Mouse (Mus musculus) liver, embryonic 16.5 days (tissue): ENCODE data around the gene Plekhg3. TPM values are rescaled to one million over a fixed set of nuclear protein-coding genes. Genes with fewer than 3 reads are reported as not detected.

Experiments used
- ATAC-seq: fragments of 200-750 bp; cut with Nextera tagmentation; 2 replicates; pipeline ENCODE4 v1.8.0; 2017; ENCODE audit warnings: low read depth, mild to moderate bottlenecking, moderate number of reproducible peaks, moderate library complexity
- H3K27ac ChIP-seq: fragments of 300-500 bp; sonication (generic); 2 replicates; pipeline ENCODE4 v1.5.1; 2014; ENCODE audit warnings: mild to moderate bottlenecking, low read length
- H3K27me3 ChIP-seq: fragments of 300-500 bp; sonication (generic); 2 replicates; pipeline ENCODE4 v1.6.1; 2014; ENCODE audit warnings: low read depth, low read length, mixed read lengths; ENCODE audit not compliant: control insufficient read depth, insufficient read depth
- H3K36me3 ChIP-seq: fragments of 300-500 bp; sonication (generic); 2 replicates; pipeline ENCODE4 v1.6.1; 2014; ENCODE audit warnings: mild to moderate bottlenecking; ENCODE audit not compliant: control insufficient read depth, insufficient read depth
- H3K4me1 ChIP-seq: fragments of 300-500 bp; sonication (generic); 2 replicates; pipeline ENCODE4 v1.6.1; 2014; ENCODE audit warnings: low read depth, low read length, mixed read lengths; ENCODE audit not compliant: control insufficient read depth
- H3K4me2 ChIP-seq: fragments of 300-500 bp; sonication (generic); 2 replicates; pipeline ENCODE4 v1.6.1; 2014; ENCODE audit warnings: low read depth, low read length, mixed read lengths
- H3K4me3 ChIP-seq: fragments of 300-500 bp; sonication (generic); 2 replicates; pipeline ENCODE4 v1.5.1; 2014; ENCODE audit warnings: low read depth, mild to moderate bottlenecking, low read length
- H3K9ac ChIP-seq: fragments of 300-500 bp; sonication (generic); 2 replicates; pipeline ENCODE4 v1.6.1; 2014; ENCODE audit warnings: low read depth, low read length
- H3K9me3 ChIP-seq: fragments of 300-500 bp; sonication (generic); replicated peaks from 2 replicates; pipeline ENCODE4 v1.6.1; 2016; ENCODE audit warnings: low read length; ENCODE audit not compliant: control insufficient read depth
- WGBS: fragments of 180-500 bp; shearing (Covaris S2); extraction: QIAGEN DNeasy Blood & Tissue Kit; methylation state at CpG from one replicate; pipeline ENCODE4 v1.1.7; 2014; ENCODE audit not compliant: insufficient replicate concordance; 5-methylcytosine and 5-hydroxymethylcytosine counted together
- polyA plus RNA-seq: library from polyadenylated mRNA; unstranded; fragments of >200 nt; fragmentation: Nextera tagmentation; extraction: Ambion mirVana; gene quantifications from 2 replicates; pipeline ENCODE4 v1.2.1, GENCODE M21; 2015

The Plekhg3 gene
- polyA plus RNA-seq, result 4.2 and 5.5 TPM in 2 replicates

GRCm38 (mm10) chr12:76530580-76531139 is at the start of gene Plekhg3:
Plekhg3 (plus strand) TSS chr12:76530891.
- ATAC-seq, result no peak
- Histone ChIP-seq H3K27ac (peak within 1 kb of the TSS; percentile 60), H3K27me3 (peaks cover 55% of the 10 kb centered on the region), H3K4me3 (no peak within 1 kb of the TSS), H3K36me3 (no peaks in the 10 kb centered on the region), H3K9ac (no peak within 1 kb of the TSS), H3K9me3 (no peaks in the 10 kb centered on the region), H3K4me1 (peaks cover 11% of the 10 kb centered on the region), H3K4me2 (peak within 1 kb of the TSS; percentile 2; the same call in 1 of the 2 replicates)
- 48% methylated on average over 6 of the region's 6 CpGs for WGBS

GRCm38 (mm10) chr12:76482446-76482845 is 48.2 kb upstream of the Plekhg3 start:
- H3K4me2 ChIP-seq, result no peak overlapping the region
- H3K27ac ChIP-seq, result no peak overlapping the region
- H3K9me3 ChIP-seq, result no peaks in the 10 kb centered on the region
- no peaks in the 10 kb centered on the region for H3K36me3 ChIP-seq
- H3K9ac ChIP-seq, result no peak overlapping the region
- no peak for ATAC-seq
- WGBS, result 56% methylated on average over 2 of the region's 2 CpGs
- no peaks in the 10 kb centered on the region for H3K4me1 ChIP-seq
- no peak overlapping the region for H3K4me3 ChIP-seq
- no peaks in the 10 kb centered on the region for H3K27me3 ChIP-seq

- 66% methylated on average over 2 of the region's 2 CpGs for WGBS
- Histone ChIP-seq H3K9ac (no peak overlapping the region), H3K36me3 (no peaks in the 10 kb centered on the region), H3K4me1 (no peaks in the 10 kb centered on the region), H3K9me3 (no peaks in the 10 kb centered on the region), H3K27me3 (no peaks in the 10 kb centered on the region), H3K27ac (no peak overlapping the region), H3K4me3 (no peak overlapping the region), H3K4me2 (no peak overlapping the region)
- no peak for ATAC-seq
These were observed 47.7 kb upstream of the Plekhg3 start for GRCm38 (mm10) chr12:76482948-76483347.

- H3K4me3 ChIP-seq, result no peak overlapping the region
- no peaks in the 10 kb centered on the region for H3K4me1 ChIP-seq
- no peaks in the 10 kb centered on the region for H3K27me3 ChIP-seq
- no peaks in the 10 kb centered on the region for H3K9me3 ChIP-seq
- 31% methylated on average over 4 of the region's 4 CpGs for WGBS
- no peaks in the 10 kb centered on the region for H3K36me3 ChIP-seq
- H3K27ac ChIP-seq, result no peak overlapping the region
- no peak for ATAC-seq
- no peak overlapping the region for H3K4me2 ChIP-seq
- no peak overlapping the region for H3K9ac ChIP-seq
These were observed 45.8 kb upstream of the Plekhg3 start for GRCm38 (mm10) chr12:76484881-76485280.

- no peaks in the 10 kb centered on the region for H3K9me3 ChIP-seq
- H3K4me1 ChIP-seq, result no peaks in the 10 kb centered on the region
- H3K9ac ChIP-seq, result no peak overlapping the region
- H3K27ac ChIP-seq, result no peak overlapping the region
- H3K36me3 ChIP-seq, result no peaks in the 10 kb centered on the region
- no peak overlapping the region for H3K4me2 ChIP-seq
- whole genome bisulfite sequencing, result 37% methylated on average over 11 of the region's 11 CpGs
- ATAC-seq, result no peak
- H3K4me3 ChIP-seq, result no peak overlapping the region
- no peaks in the 10 kb centered on the region for H3K27me3 ChIP-seq
These were observed 45.3 kb upstream of the Plekhg3 start for GRCm38 (mm10) chr12:76485381-76485780.

GRCm38 (mm10) chr12:76486943-76487342 is 43.7 kb upstream of the Plekhg3 start:
- H3K9me3 ChIP-seq, result no peaks in the 10 kb centered on the region
- H3K36me3 ChIP-seq, result no peaks in the 10 kb centered on the region
- no peak overlapping the region for H3K4me2 ChIP-seq
- no peaks in the 10 kb centered on the region for H3K4me1 ChIP-seq
- ATAC-seq, result no peak
- no peak overlapping the region for H3K4me3 ChIP-seq
- WGBS, result 27% methylated on average over 9 of the region's 9 CpGs
- no peak overlapping the region for H3K27ac ChIP-seq
- no peak overlapping the region for H3K9ac ChIP-seq
- no peaks in the 10 kb centered on the region for H3K27me3 ChIP-seq

- H3K27ac ChIP-seq, result no peak overlapping the region
- no peaks in the 10 kb centered on the region for H3K9me3 ChIP-seq
- no peak for ATAC-seq
- no peak overlapping the region for H3K4me2 ChIP-seq
- WGBS, result 74% methylated on average over 1 of the region's 1 CpGs
- no peak overlapping the region for H3K4me3 ChIP-seq
- no peaks in the 10 kb centered on the region for H3K36me3 ChIP-seq
- no peak overlapping the region for H3K9ac ChIP-seq
- H3K4me1 ChIP-seq, result no peaks in the 10 kb centered on the region
- H3K27me3 ChIP-seq, result no peaks in the 10 kb centered on the region
These were observed 39.9 kb upstream of the Plekhg3 start for GRCm38 (mm10) chr12:76490798-76491197.

- no peak overlapping the region for H3K4me3 ChIP-seq
- H3K9me3 ChIP-seq, result no peaks in the 10 kb centered on the region
- no peaks in the 10 kb centered on the region for H3K36me3 ChIP-seq
- H3K4me2 ChIP-seq, result no peak overlapping the region
- no peaks in the 10 kb centered on the region for H3K4me1 ChIP-seq
- ATAC-seq, result no peak
- H3K27ac ChIP-seq, result no peak overlapping the region
- WGBS, result 36% methylated on average over 5 of the region's 5 CpGs
- no peak overlapping the region for H3K9ac ChIP-seq
- H3K27me3 ChIP-seq, result no peaks in the 10 kb centered on the region
These were observed 37.2 kb upstream of the Plekhg3 start for GRCm38 (mm10) chr12:76493462-76493861.

- Histone ChIP-seq H3K27ac (no peak overlapping the region), H3K27me3 (no peaks in the 10 kb centered on the region), H3K4me2 (no peak overlapping the region), H3K4me1 (no peaks in the 10 kb centered on the region), H3K9ac (no peak overlapping the region), H3K4me3 (no peak overlapping the region), H3K36me3 (no peaks in the 10 kb centered on the region), H3K9me3 (no peaks in the 10 kb centered on the region)
- WGBS, result 27% methylated on average over 4 of the region's 4 CpGs
- ATAC-seq, result no peak
These were observed 35.3 kb upstream of the Plekhg3 start for GRCm38 (mm10) chr12:76495381-76495780.
